Mouse (Mus musculus): Measurements from ENCODE around the gene Vwa3b. TPM values are rescaled to one million over a fixed set of nuclear protein-coding genes. Genes with fewer than 3 reads are reported as not detected.

Gene Vwa3b
- total RNA-seq, 2 experiments from 2014 or later: 21.2 to 22.6 TPM

- DNase-seq (ENCODE audit: low spot score in 2 of 2): no peak
Observed at GRCm38 (mm10) chr1:37009880-37010279, 16.5 kb upstream of the Vwa3b start.

GRCm38 (mm10) chr1:37011626-37012209 lies 14.7 kb upstream of the Vwa3b start:
- DNase-seq (ENCODE audit: low spot score in 2 of 2): no peak

GRCm38 (mm10) chr1:37013006-37013405 lies 13.4 kb upstream of the Vwa3b start:
- DNase-seq (ENCODE audit: low spot score in 2 of 2): no peak

- DNase-seq (ENCODE audit: low spot score in 2 of 2): no peak
Observed at GRCm38 (mm10) chr1:37013687-37014086, 12.7 kb upstream of the Vwa3b start.

- no peak for DNase-seq (ENCODE audit: low spot score in 2 of 2)
Observed at GRCm38 (mm10) chr1:37019017-37019416, 7.4 kb upstream of the Vwa3b start.

GRCm38 (mm10) chr1:37022704-37023103 lies 3.7 kb upstream of the Vwa3b start:
- DNase-seq (ENCODE audit: low spot score in 2 of 2): no peak

- DNase-seq (ENCODE audit: low spot score in 2 of 2): no peak
Observed at GRCm38 (mm10) chr1:37024736-37025135, 1.7 kb upstream of the Vwa3b start.

GRCm38 (mm10) chr1:37025376-37025775 lies 1.0 kb upstream of the Vwa3b start:
- DNase-seq (ENCODE audit: low spot score in 2 of 2): no peak

GRCm38 (mm10) chr1:37026866-37027265 lies 470 bp downstream of the Vwa3b start:
- no peak for DNase-seq (ENCODE audit: low spot score in 2 of 2)

GRCm38 (mm10) chr1:37028439-37029153 lies 2.2 kb downstream of the Vwa3b start:
- no peak for DNase-seq (ENCODE audit: low spot score in 2 of 2)

- DNase-seq (ENCODE audit: low spot score in 2 of 2): peak; percentile 59 to 75
Observed at GRCm38 (mm10) chr1:37029154-37029907, 2.9 kb downstream of the Vwa3b start.

GRCm38 (mm10) chr1:37029942-37030341 lies 3.5 kb downstream of the Vwa3b start:
- no peak for DNase-seq (ENCODE audit: low spot score in 2 of 2)

- DNase-seq (ENCODE audit: low spot score in 2 of 2): no peak
Observed at GRCm38 (mm10) chr1:37030693-37031092, 4.3 kb downstream of the Vwa3b start.

GRCm38 (mm10) chr1:37035879-37036278 lies 9.5 kb downstream of the Vwa3b start:
- DNase-seq (ENCODE audit: low spot score in 2 of 2): no peak

GRCm38 (mm10) chr1:37041126-37041525 lies 14.7 kb downstream of the Vwa3b start:
- DNase-seq (ENCODE audit: low spot score in 2 of 2): no peak

- no peak for DNase-seq (ENCODE audit: low spot score in 2 of 2)
Observed at GRCm38 (mm10) chr1:37041856-37042255, 15.5 kb downstream of the Vwa3b start.

- no peak for DNase-seq (ENCODE audit: low spot score in 2 of 2)
Observed at GRCm38 (mm10) chr1:37042769-37043168, 16.4 kb downstream of the Vwa3b start.

- no peak for DNase-seq (ENCODE audit: low spot score in 2 of 2)
Observed at GRCm38 (mm10) chr1:37043196-37043595, 16.8 kb downstream of the Vwa3b start.

GRCm38 (mm10) chr1:37045472-37045871 lies 19.1 kb downstream of the Vwa3b start:
- DNase-seq (ENCODE audit: low spot score in 2 of 2): no peak

GRCm38 (mm10) chr1:37049159-37049558 lies 22.8 kb downstream of the Vwa3b start:
- no peak for DNase-seq (ENCODE audit: low spot score in 2 of 2)

- DNase-seq (ENCODE audit: low spot score in 2 of 2): peak in 1 of 2 experiments; percentile 36
Observed at GRCm38 (mm10) chr1:37053691-37054090, 27.3 kb downstream of the Vwa3b start.

Measured in layer of hippocampus, adult 18-20 months (tissue).